Mouse (Mus musculus) heart, embryonic 11.5 days (tissue): ENCODE measurements around the gene Rps6. TPM values are rescaled to one million over a fixed set of nuclear protein-coding genes. Genes with fewer than 3 reads are reported as not detected.

Source experiments
- ATAC-seq: fragments of 200-750 bp; cut with Nextera tagmentation; replicated peaks from 2 replicates; pipeline ENCODE4 v1.8.0; 2017; ENCODE audit warnings: moderate library complexity; ENCODE audit not compliant: insufficient number of reproducible peaks, low FRiP score, low TSS enrichment
- H3K27ac ChIP-seq: fragments of 300-500 bp; sonication (generic); 2 replicates; pipeline ENCODE4 v1.5.1; 2014; ENCODE audit warnings: mild to moderate bottlenecking, low read depth, low read length
- H3K27me3 ChIP-seq: fragments of 300-500 bp; sonication (generic); 2 replicates; pipeline ENCODE4 v1.6.1; 2014; ENCODE audit warnings: mild to moderate bottlenecking, low read length, mixed read lengths; ENCODE audit not compliant: control insufficient read depth, insufficient read depth
- H3K36me3 ChIP-seq: fragments of 300-500 bp; sonication (generic); 2 replicates; pipeline ENCODE4 v1.6.1; 2014; ENCODE audit warnings: mild to moderate bottlenecking, low read length, moderate library complexity, mixed read lengths; ENCODE audit not compliant: control insufficient read depth, insufficient read depth
- H3K4me1 ChIP-seq: fragments of 300-500 bp; sonication (generic); 2 replicates; pipeline ENCODE4 v1.6.1; 2014; ENCODE audit warnings: low read length; ENCODE audit not compliant: control insufficient read depth, insufficient read depth
- H3K4me2 ChIP-seq: fragments of 300-500 bp; sonication (generic); 2 replicates; pipeline ENCODE4 v1.6.1; 2014; ENCODE audit warnings: mild to moderate bottlenecking, moderate library complexity
- H3K4me3 ChIP-seq: fragments of 300-500 bp; sonication (generic); 2 replicates; pipeline ENCODE4 v1.5.1; 2014; ENCODE audit warnings: low read depth, low read length
- H3K9ac ChIP-seq: fragments of 300-500 bp; sonication (generic); 2 replicates; pipeline ENCODE4 v1.6.1; 2014; ENCODE audit warnings: mild to moderate bottlenecking, low read depth, low read length, moderate library complexity
- H3K9me3 ChIP-seq: fragments of 300-500 bp; sonication (generic); replicated peaks from 2 replicates; pipeline ENCODE4 v1.6.1; 2016; ENCODE audit warnings: low read length; ENCODE audit not compliant: control insufficient read depth
- WGBS: fragments of 180-500 bp; shearing (Covaris S2); extraction: QIAGEN DNeasy Blood & Tissue Kit; methylation state at CpG from one replicate; pipeline ENCODE4 v1.1.7; 2014; ENCODE audit not compliant: insufficient replicate concordance; 5-methylcytosine and 5-hydroxymethylcytosine counted together
- polyA plus RNA-seq: library from polyadenylated mRNA; unstranded; fragments of >200 nt; fragmentation: Nextera tagmentation; extraction: Ambion mirVana; gene quantifications from 2 replicates; pipeline ENCODE4 v1.2.1, GENCODE M21; 2014

The Rps6 gene
- polyA plus RNA-seq: 577 and 587 TPM in 2 replicates

DNA sequence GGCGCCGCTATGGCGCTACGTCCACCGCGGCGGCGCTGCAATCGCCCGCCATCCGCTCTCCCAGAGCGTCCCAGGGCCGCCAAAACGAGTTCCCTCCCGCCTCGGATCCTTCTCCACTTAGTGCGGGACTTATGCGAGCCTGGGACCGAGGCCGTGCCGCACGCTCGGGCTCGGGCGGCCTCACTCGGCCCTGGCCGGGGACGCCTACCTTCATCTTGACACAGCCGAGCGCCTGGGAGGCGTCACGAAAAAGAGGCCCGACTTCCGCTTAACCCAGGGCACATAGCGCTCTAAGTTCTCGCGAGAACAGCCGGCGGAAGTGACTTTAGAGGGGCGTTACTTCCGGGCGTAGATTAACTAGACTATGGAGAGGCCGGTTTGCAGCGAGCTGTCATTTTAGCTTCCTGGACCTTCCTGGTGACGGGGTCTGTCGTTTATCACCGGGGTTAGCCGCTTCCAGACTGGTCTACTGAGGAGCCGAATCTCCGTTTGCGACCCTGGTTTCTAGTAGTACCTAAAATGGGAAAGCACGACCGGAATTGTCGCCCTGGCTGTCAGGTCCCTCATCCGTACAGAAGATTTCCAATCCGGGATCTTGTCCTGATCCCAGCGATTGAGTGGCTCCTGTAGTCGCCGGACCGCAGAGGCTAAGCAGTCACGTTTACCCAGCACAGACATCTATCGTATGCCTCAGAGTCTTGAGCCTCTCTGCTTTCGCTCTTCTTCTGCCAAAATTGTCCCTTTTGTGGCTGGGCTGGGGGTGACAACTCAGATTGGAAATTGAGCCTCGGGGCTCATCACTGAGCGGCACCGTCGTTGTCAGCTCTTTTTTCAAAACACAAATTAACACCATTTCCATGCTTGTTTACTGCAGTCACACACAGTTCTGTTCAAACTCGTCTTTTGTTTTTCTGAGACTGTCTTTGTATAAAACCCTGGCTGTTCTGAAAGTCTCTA is at the start of gene Rps6:
Gene Rps6 (minus strand): TSS at position 300 of the 957 bp plus-strand sequence.
- under 1% methylated on average over 68 of the region's 68 CpGs for WGBS

DNA sequence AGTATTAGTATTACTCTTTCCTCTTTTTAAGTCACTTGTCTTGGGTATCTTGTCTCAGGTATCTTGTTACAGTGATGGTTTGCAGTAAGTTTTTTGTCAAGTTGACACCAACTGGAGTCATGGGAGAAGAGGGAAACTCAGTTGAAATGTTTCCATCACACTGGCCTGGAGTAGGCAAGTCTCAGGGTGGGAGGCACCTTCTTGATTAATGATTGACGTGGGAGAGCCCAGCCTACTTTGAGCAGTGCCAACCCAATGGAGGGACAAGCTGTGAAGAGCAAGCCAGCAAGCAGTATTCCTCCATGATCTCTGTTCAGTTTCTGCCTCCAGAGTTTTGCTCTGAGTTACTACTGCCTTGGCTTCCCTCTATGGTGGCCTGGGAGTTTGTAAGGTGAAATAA is 48.7 kb upstream of the Rps6 start:
- no peak overlapping the region for H3K4me3 ChIP-seq
- H3K27ac ChIP-seq: no peak overlapping the region
- H3K36me3 ChIP-seq: no peaks in the 10 kb centered on the region
- H3K9me3 ChIP-seq: no peaks in the 10 kb centered on the region
- no peak overlapping the region for H3K9ac ChIP-seq
- WGBS: 77% methylated on average over 1 of the region's 1 CpGs
- no peak for ATAC-seq
- no peak overlapping the region for H3K4me2 ChIP-seq
- no peaks in the 10 kb centered on the region for H3K27me3 ChIP-seq
- H3K4me1 ChIP-seq: no peaks in the 10 kb centered on the region

More for the DNA sequence above, at the start of gene Rps6:
- Histone ChIP-seq H3K36me3 (peaks cover 26% of the 10 kb centered on the region), H3K27me3 (no peaks in the 10 kb centered on the region), H3K27ac (peak within 1 kb of the TSS; percentile 95), H3K9ac (peak within 1 kb of the TSS; percentile 100), H3K4me2 (peak within 1 kb of the TSS; percentile 87), H3K4me1 (peaks cover 8% of the 10 kb centered on the region), H3K4me3 (peak within 1 kb of the TSS; percentile 97), H3K9me3 (no peaks in the 10 kb centered on the region)
- ATAC-seq: peak; percentile 96

DNA sequence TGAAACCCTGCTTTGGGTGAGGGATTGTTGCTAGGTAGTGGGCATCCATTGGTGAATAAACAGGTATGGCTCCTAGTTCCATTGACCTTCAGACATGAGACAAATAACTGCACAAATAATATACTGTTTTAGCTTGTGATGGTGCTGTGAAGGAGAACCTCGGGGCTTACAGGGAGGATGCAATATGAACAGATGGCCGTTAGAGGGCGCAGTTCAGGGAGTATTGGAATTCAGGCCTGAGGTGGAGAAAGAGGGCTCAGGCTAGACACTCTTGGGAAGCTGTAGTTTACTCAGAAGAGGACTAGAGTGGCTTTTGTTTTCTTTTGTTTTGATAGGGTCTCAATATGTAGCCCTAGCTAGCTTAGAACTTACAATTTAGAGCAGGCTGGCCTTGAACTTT is 47.8 kb upstream of the Rps6 start:
- Histone ChIP-seq H3K9ac (no peak overlapping the region), H3K36me3 (no peaks in the 10 kb centered on the region), H3K4me2 (no peak overlapping the region), H3K4me3 (no peak overlapping the region), H3K27ac (no peak overlapping the region), H3K27me3 (no peaks in the 10 kb centered on the region), H3K4me1 (0 out of 2 replicates have a peak, but pooled peaks cover under 1% of the 10 kb centered on the region), H3K9me3 (no peaks in the 10 kb centered on the region)
- WGBS: 27% methylated on average over 3 of the region's 3 CpGs
- no peak for ATAC-seq

DNA sequence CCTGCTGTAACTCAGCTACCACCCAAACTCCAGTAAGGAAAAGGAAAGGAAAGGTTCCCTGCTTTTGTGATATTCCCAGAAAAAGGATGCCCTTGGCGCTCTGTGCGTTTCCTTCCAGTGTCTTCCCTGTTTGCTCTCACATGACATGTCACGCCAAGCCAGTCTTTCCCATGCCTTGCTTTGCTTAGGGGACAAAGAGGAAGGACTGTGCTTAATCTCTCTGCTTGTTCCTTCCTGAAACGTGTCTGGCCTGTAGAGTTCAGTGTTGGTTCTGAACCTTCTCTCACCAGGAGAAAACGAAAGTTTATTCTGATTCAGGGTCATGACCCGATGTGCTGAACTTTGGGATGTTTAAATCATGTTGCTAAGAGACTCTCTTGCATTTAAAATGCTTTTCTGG is 45.1 kb upstream of the Rps6 start:
- H3K4me1 ChIP-seq: peaks cover 10% of the 10 kb centered on the region; the same call in 1 of the 2 replicates
- no peaks in the 10 kb centered on the region for H3K27me3 ChIP-seq
- no peak for ATAC-seq
- no peak overlapping the region for H3K9ac ChIP-seq
- H3K36me3 ChIP-seq: no peaks in the 10 kb centered on the region
- H3K4me2 ChIP-seq: no peak overlapping the region
- WGBS: 51% methylated on average over 6 of the region's 6 CpGs
- H3K9me3 ChIP-seq: no peaks in the 10 kb centered on the region
- no peak overlapping the region for H3K4me3 ChIP-seq
- 0 out of 2 replicates have a peak overlapping the region, but pooled peaks have one; percentile 59 for H3K27ac ChIP-seq

DNA sequence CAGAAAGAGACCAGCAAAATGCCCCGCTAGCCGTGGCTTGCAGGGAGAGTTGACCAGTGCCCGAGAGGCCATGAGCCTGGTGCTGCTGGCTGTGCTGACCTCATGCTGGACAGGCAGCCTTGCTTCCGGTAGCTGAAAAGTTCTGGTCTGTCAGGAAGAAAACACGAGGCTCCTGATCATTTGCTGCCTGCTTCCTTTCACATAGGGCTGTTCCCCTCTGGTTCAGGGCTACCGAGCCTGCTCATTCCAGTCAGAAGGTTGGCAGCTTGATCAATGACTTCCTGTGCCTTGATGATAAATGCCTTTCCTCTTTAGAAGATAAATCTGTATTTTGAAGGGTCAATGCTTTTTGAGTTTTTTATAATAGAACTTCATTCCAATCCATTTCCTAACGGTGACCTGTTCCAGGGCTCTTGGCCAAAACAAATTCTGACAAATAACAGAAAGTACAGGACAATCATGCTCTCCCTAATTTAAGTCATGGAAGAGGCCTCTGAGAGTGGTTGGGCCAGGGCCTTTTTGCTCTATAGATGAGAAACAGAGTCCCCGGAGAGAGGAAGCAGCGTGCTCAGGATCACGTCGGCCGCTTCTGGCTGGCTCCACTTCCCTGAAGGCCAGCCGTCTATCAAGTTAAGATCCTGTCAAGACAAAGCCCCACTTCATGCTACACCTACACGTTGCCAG is 41.7 kb upstream of the Rps6 start:
- Histone ChIP-seq H3K27ac (peak overlapping the region; percentile 74), H3K27me3 (no peaks in the 10 kb centered on the region), H3K9ac (no peak overlapping the region), H3K36me3 (no peaks in the 10 kb centered on the region), H3K4me2 (no peak overlapping the region), H3K4me3 (no peak overlapping the region), H3K4me1 (peaks cover 11% of the 10 kb centered on the region; the same call in 1 of the 2 replicates), H3K9me3 (no peaks in the 10 kb centered on the region)
- ATAC-seq: peak; percentile 79
- 28% methylated on average over 14 of the region's 14 CpGs for WGBS

DNA sequence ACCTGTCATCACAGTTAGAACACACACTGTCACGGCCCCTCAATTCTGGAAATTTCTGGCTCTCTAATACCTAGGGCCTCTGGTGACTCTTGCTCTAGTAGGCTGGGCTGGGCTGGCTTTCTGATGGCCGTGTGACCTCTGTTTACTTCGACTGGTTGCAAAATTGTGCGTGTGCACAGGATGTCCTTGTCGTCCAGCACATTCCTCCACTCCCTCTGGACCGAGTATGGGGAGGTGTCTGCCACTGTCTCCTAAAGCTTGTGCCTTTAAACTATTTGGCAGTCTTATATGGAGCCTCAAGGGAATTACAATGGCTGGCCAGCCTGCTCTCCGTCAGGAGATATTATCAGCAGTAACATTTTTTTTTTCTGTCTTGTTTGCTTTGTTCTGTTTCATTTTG is 40.2 kb upstream of the Rps6 start:
- H3K9me3 ChIP-seq: no peaks in the 10 kb centered on the region
- no peak for ATAC-seq
- peak overlapping the region; percentile 7; the same call in 1 of the 2 replicates for H3K27ac ChIP-seq
- H3K36me3 ChIP-seq: no peaks in the 10 kb centered on the region
- peaks cover 11% of the 10 kb centered on the region; the same call in 1 of the 2 replicates for H3K4me1 ChIP-seq
- no peak overlapping the region for H3K4me2 ChIP-seq
- 57% methylated on average over 7 of the region's 7 CpGs for WGBS
- no peak overlapping the region for H3K9ac ChIP-seq
- H3K27me3 ChIP-seq: no peaks in the 10 kb centered on the region
- no peak overlapping the region for H3K4me3 ChIP-seq

DNA sequence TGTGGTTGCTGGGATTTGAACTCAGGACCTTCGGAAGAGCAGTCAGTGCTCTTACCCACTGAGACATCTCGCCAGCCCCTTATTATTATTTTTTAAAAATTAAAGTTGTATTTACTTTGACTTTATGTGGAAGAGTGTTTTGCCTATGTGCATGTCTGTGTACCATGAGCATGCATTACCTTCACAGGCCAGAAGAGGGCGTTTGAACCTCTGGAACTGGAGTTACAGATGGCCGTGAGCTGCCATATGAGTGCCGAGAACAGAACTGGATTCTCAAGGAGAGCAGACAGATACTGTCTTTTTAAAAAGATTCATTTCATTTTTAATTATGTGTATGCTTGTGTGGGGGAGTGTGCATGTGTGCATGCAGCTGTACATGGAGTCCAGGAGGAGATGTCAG is 30.7 kb upstream of the Rps6 start:
- no peak overlapping the region for H3K27ac ChIP-seq
- peaks cover 5% of the 10 kb centered on the region; the same call in 1 of the 2 replicates for H3K4me1 ChIP-seq
- ATAC-seq: no peak
- no peaks in the 10 kb centered on the region; the same call in 1 of the 2 replicates for H3K9me3 ChIP-seq
- peaks cover 8% of the 10 kb centered on the region for H3K36me3 ChIP-seq
- no peak overlapping the region for H3K4me2 ChIP-seq
- H3K9ac ChIP-seq: no peak overlapping the region
- no peaks in the 10 kb centered on the region for H3K27me3 ChIP-seq
- WGBS: 69% methylated on average over 5 of the region's 5 CpGs
- no peak overlapping the region for H3K4me3 ChIP-seq

DNA sequence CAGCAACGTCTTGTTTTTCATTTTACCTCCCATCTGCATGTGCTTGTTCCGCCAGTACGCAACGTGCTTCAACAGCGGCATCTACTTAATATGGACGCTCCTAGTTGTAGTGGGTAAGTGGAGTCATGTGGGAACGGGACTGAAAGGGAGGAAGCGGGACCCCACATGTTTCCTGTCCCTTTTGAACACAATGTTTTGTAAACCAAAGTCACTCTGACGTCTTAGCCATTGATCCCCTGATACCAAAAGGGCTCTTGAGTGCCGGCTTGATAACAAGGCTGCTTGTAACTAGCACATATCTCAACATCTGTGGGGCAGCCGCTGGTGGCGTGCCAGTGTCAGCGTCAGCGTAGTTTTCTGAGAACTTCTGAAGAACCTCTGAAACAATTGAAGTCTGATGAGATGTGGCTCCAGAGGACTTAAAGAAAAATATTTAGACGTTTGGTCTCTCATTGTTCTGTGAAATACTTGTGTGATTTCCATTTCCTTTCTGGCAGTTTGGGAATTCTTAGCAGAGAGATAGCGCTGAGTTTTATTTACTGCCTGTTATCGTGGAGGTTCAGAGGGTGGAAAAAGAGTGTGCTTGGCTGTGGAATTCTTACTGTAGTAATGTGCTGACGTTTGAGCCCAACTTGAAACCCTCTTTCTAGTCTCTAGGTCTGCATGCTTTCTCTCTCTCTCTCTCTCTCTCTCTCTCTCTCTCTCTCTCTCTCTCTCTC is 29.1 kb upstream of the Rps6 start:
- Histone ChIP-seq H3K27me3 (no peaks in the 10 kb centered on the region), H3K4me1 (peaks cover 5% of the 10 kb centered on the region; the same call in 1 of the 2 replicates), H3K9ac (peak overlapping the region; percentile 18), H3K9me3 (no peaks in the 10 kb centered on the region; the same call in 1 of the 2 replicates), H3K4me2 (peak overlapping the region; percentile 81), H3K36me3 (peaks cover 8% of the 10 kb centered on the region), H3K4me3 (peak overlapping the region; percentile 43), H3K27ac (peak overlapping the region; percentile 75)
- 7% methylated on average over 18 of the region's 18 CpGs for WGBS
- peak; percentile 76 for ATAC-seq
